Mouse (Mus musculus) kidney, postnatal 36 days (tissue): ENCODE measurements around the gene Sigmar1.

Experiments
- DNase-seq, 2 experiments: peaks; one replicate each; pipeline ENCODE4 v3.0.0; 2021 to 2022; ENCODE audit warnings: mixed read lengths in 2 of 2

Gene Sigmar1

GRCm38 (mm10) chr4:41756440-41756839, 483 bp upstream of the Sigmar1 start:
- DNase-seq: no peak

GRCm38 (mm10) chr4:41754797-41755337, 1.1 kb downstream of the Sigmar1 start, which contains the start of gene Galt:
Gene Galt (plus strand): TSS chr4:41755228.
- DNase-seq: peak; percentile 77 to 85

DNA sequence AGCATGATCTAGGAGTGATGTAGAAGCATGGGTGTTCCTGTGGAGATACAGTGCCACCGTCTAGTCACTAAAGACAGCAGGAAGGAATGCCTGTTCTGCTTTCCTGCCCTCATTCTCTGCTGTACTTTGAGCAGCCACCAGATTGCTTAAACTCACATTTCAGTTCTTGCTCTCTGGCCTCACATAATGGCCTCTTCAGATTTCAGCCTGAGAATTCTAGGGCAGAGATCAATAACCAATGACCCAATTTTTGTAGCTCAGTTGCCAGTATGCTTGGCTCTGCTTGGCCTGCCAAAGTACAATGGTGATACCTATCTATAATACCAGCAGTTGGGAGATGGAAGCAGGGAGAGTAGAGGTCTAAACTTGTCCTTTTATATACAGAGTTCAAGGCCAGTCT, 10.9 kb downstream of the Sigmar1 start:
- DNase-seq: no peak

DNA sequence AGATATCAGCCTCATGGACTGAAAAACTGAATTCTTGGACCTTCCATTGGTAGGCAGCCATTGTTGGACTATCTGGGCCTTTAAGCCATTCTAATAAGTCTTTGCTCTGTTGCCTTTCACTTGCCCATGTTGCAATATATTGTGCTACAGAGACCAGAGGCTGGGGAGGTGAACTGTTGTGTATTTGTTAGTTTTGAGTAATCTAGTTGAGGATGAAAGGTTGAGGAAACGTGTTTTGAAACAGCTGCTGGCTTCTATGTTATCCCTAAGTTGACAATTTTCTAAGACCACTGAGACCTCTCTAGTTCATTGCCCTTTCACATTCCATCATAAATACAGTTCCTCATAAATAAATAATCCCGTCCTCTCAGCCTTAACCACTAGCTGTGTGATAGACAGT, 11.8 kb downstream of the Sigmar1 start:
- no peak for DNase-seq

GRCm38 (mm10) chr4:41741158-41741560, 14.8 kb downstream of the Sigmar1 start:
- DNase-seq: peak; percentile 95 to 96

- peak; percentile 52 to 78 for DNase-seq
Measured at GRCm38 (mm10) chr4:41740380-41741157, 15.4 kb downstream of the Sigmar1 start.

GRCm38 (mm10) chr4:41739260-41739659, 16.7 kb downstream of the Sigmar1 start:
- no peak for DNase-seq

DNA sequence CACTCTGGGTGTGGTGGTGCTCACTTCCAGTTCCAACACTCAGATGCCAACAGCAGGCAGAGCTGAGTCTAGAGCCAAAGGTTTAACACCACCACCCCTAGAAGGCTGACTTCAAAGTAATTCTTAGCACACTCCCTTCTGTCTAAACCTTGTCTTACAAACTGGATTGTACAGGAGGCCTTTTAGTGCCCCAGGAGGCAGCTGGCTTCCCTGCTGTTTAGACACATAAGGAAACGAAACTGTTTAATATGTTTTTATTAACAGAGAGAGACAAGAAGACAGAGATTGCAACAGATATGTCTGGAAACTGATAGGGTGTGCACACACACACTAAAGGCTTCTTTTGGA, 17.7 kb downstream of the Sigmar1 start:
- DNase-seq: no peak

GRCm38 (mm10) chr4:41737602-41738255, 18.2 kb downstream of the Sigmar1 start:
- peak; percentile 79 to 88 for DNase-seq

DNA sequence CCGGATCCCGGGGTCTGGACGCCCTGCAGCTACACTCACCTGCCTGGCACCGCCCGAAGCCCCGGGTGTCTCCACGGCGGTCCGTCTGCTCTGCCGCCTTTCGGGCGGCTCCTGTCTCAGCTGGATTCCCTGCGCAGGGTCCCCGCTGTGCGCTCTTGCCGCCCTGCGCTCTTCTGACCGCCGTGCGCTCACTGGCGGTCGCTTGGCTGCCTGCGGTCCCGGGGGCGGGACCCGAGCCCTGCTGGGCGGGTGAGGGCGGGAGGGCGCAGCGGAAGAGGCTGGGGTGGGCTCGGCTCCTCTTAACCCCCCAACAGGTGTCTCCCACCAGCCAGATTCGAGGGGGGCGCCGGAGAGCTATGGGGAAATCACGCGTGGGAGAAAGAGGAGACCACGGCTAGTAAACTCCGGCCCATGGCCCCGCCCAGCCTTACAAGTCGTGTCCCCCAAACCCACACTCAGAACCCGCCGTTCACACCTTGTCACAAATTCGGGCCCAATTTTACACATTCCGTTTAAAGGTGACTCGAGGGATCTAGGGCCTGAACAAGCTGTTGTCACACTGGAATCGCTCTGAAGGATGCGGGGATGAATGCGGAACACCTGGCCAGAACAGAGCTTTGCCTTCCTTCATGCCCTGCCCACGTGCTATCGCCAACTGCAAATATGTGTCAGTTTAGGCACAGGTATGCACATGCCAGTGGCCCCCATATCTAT, 24.7 kb downstream of the Sigmar1 start, which contains the start of gene Arid3c:
Gene Arid3c, minus strand, starts transcription at position 91 of the 714 bp plus-strand sequence.
- no peak for DNase-seq

DNA sequence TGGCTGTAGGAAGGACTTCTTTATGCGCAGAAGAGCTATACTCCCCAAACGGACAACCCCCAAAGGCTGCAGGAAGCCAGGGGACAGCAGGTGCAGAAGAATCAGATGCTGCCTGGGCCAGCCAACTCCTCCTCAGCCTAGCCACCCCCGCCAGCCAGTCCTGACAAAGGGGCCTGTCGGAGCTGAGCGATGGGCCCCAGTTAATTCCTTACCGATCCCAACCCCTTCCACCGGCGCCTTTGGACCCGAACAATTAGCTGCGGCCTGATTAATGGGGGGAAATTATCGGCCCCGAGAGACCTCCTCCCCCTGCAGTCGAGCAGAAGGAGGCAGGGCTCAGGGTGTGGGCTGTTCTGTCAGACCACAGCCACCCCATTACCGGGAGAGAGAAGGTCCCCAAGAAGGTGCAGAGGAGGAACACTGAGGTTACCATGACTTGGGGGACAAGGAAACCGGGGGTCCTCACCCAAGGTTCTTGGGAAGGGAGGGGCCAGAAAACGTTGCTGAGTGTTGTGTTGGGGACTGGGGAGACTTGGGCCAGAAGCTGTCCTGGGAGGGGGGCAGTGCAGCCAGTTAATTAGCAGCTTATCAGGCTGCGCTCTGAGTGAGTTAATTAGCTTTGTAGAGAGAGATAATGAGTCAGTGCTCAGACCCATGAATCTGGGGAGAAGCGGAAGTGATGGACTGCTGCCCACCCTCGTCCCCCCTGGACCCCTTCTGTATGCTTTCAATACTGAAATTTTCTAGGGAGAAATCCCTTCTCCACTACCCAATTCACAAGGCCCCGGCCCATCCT, 28.9 kb downstream of the Sigmar1 start:
- no peak for DNase-seq

DNA sequence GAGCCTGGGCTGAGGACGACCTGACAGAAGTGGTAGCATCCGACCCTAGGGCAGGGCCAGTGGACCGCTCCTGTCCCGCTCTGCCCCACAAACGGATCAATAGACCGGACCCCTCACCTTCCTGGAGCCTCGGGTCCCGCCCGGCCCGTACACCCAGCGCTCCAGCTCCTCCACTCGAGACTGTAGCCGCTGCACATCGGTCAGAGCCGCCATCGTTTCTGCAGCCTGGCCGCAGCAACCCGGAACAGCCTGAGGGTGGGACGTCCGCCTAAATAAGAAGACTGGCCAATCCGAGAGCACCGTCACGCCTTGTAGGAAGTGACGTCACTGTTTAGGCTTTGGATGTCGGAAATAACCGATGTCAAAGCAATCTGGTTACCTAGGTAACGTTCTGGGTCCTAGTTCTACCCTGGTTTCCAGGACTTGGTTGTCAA, 33.0 kb downstream of the Sigmar1 start, which contains the start of gene Dctn3:
Gene Dctn3, minus strand, starts transcription at position 253 of the 434 bp plus-strand sequence.
- peak; percentile 93 to 97 for DNase-seq

GRCm38 (mm10) chr4:41716834-41717233, 39.1 kb downstream of the Sigmar1 start:
- DNase-seq: no peak

DNA sequence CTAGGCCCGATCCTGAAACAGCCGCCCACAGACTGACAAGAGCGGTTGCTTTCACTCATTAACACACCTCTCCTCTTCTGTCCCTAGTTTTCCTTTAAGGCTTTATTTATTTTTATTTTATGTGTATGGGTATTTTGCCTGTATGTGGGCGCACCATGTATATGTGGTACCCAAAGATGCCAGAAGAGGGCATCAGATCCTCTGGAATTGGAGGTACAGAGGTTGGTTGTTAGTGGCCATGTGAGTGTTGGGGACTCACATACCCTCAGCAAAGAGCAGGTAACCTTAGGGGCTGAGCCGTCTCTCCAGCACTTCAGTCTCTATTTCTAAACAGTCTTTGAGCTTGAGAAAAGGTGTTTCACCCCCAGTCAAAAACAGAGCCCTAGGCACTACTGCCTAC, 40.4 kb downstream of the Sigmar1 start:
- peak; percentile 54 to 72 for DNase-seq

- no peak for DNase-seq
Measured at GRCm38 (mm10) chr4:41715082-41715481, 40.9 kb downstream of the Sigmar1 start.

- DNase-seq: peak; percentile 74 to 83
Measured at GRCm38 (mm10) chr4:41714276-41714675, 41.7 kb downstream of the Sigmar1 start.

DNA sequence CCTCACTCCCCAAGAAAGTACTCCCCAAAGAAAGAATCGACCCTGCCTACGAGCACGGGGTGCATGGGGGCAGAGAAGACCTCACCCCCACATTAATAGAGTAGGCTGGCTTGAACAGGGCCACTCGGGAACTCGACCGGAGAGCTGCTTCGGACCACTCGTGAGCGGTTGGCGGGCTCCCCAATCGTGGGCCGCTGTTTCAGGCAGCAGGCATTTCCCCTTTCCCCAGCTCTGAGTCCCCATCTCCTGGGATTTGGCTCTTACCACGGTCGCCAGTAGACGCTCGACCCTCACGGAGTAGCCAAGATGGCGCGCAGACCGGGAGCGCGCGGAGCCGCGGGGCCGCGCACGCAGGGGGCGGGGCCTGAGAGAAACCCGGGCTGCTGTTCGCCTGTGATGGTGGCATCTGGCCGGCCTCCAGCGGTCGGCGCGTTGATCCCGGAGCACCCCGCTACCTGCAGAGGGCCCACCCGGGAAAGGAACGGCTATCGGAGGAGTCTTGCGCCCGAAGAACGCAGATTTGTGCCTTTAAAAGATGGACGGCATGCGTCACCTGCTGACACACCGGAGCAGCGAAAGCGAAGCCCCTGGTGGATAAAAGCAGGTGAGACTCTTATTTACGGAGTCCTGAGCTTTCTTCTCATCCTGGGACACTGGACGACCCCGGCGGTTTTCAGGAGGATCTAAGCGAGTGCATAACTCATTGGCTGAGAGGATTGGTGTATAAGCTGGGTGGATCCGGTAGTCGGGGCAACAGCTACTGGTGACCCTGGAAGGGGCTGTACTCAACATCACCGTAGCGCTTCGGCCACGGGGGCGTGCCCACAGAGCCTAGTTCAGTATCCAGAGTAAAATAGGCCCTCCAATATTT, 42.5 kb downstream of the Sigmar1 start, which contains the start of gene Rpp25l:
Gene Rpp25l, minus strand, starts transcription at position 338 of the 871 bp plus-strand sequence.
- peak; percentile 82 to 95 for DNase-seq

DNA sequence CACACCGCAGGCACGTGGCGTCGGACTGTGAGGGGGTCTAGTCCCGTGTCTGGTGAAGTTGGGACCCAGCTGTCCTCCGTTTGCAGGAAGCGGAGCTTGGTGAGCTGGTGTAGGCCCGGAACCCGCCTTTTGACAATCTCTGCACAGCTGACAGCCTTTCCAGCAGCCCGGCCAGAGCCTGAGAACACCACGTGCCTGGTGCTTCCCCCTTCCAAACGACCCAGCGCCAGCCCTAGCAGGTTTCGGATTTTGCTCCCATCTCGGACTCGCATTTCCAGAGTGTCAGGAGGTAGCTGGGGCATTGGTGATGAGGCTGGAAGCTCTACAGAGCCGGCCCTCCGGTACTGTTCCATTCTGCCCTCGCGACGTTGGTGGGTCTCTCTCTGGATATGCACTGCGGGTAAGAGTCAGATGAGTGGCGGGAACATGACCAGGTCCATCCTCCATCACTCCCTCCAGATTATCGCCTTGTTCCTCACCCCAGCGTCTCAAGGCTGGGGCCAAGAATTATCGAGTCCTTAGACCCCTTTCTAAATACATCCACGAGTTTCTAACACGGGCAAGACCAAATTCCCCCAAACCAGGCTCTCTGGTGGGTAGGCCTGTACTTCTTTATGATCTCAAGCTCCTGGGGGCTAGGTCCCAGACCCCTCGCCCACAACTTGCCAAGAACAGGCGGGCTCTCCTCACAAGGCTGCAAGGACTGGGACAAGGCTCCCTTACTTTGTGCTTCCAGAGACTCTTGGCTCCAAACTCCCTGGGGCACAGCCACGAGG, 43.3 kb downstream of the Sigmar1 start:
- peak; percentile 34 to 39 for DNase-seq

GRCm38 (mm10) chr4:41711705-41712375, 44.1 kb downstream of the Sigmar1 start:
- no peak for DNase-seq

DNA sequence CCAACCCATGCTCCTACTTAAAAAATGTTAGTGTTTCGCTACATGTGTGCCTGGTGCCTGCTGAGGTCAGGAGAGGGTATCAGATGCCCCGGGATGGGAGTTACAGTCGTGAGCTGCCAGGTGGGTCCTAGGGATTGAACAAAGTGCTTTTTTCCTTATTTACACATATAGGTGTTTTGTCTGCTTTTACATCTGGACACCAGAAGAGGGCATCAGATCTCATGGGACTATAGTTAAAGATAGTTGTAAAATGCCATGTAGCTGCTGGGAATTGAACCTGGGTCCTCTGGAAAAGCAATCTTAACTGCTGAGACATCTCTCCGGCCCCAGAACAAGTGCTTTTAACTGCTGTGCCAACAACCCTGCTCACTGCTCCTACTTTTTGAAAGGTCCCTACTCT, 45.7 kb downstream of the Sigmar1 start:
- no peak for DNase-seq
